Mouse (Mus musculus): ENCODE data around the gene Nfib.
"Not testable (repeated sequence)": the region's sequence is repeated elsewhere in the genome, so short reads cannot be mapped to it uniquely, and the experiment has no call there.

Gene Nfib

DNA sequence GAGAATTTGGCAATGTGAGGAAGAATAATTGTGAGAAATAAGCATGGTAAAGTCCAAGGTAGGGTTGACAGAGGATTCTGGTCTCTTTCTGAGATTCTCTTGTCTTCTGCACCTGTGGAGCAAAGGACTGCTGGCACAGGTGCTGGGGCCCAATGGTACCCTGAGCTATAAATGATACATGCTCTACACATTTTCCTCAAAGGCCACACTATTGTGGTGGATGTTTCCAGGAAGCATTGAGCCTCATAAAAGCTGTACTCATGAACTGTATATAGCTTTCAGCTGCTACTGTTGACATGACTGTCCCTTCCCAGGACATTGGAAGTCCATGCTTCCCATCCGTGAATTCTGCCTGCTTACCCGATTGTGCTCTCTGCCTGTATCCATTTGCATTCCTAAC lies 418.1 kb downstream of the Nfib start:
- no peak for DNase-seq

- DNase-seq, result no peak
Measured at GRCm38 (mm10) chr4:82286931-82287330, 418.6 kb downstream of the Nfib start.

GRCm38 (mm10) chr4:82283536-82283935 lies 422.0 kb downstream of the Nfib start:
- no peak for DNase-seq

DNA sequence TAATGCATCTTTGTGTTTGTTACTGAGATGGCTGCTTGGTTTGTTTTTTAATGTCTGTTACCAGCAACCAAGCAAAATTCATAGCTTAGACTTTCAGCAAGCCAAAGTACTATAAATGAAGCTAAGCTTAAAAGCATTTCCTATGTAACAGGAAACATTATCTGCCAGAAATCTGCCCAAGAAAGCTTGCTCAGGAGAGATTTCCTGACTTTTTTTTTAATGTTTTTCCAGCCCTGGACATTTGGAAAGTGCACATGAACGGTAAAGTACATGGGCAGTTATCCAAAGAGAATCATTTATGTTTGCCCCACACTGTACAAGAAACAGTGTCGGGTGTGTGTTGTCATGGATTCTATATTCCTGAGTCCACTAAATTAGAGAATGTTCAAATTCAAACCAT lies 429.6 kb downstream of the Nfib start:
- DNase-seq, result no peak

DNA sequence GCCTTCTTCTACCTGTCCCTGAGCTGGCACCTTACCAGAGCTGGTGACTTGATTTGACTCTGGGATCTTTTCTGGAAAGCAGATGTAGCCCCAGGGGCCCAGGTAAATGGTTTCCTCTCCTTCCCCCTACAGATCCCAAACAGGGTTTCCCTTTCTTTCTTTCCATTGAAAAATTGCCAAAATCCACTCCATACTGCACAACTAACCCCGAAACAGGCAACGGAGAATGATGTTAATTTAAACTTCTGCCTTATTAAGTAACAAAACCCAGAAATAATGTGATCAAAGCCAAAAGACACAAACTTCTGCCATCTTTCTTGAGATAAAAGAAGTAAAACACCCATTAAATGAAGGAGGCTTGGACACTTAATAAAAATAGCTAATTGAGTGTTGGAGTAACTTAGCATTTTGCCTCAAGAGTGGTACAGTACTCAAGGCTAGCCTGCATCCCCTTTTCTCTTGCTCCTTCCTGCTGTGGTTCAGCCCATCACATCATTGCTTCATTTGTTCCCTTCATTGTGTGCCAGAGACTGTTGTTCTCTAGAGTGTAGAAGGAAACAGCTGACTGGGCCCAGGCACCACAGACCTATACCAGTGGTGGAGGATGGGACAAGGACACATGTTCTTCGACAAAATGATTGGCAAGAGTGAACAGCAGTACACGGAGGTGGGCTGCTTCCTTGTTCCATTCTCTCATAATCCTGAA lies 432.3 kb downstream of the Nfib start:
- DNase-seq, result no peak

DNA sequence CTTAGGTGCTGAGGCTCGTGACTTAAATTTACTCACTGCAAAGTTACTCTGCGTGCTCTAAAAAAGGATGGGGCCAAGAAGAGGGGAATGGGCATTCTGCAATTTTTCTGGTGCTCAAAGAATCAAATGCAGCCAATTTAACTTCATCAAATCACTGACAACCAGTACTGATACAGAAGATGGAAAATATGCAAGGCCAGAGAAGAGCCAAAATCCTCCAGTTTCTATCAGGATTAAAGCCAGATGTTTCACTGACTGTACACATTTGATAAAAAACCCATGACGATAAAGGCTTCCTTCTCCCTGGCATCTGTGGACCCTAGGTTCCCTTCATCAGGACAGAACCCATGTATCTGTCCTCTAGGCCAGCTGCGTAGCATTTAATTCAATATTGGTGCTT lies 433.5 kb downstream of the Nfib start:
- DNase-seq, result no peak

DNA sequence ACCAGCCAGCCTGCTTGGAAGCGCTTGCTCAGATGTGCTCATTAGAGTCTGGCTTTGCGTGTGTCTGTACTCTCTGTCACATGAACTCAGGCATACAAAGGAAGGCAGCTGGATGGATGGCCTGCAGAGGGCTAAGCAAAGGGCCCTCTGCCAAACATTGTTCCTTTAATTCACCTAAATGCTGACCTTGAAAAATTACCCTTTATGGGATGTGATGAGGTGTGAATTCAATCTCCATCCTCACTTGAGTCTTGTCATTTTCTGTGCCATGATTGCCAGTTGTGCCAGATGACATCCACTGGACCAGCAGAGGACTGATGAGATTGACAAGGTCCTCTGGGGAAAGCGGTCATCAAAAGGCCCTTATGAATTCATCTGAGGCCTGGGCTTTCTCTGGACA lies 434.0 kb downstream of the Nfib start:
- no peak for DNase-seq

GRCm38 (mm10) chr4:82267832-82268778 lies 437.4 kb downstream of the Nfib start:
- DNase-seq, result no peak

DNA sequence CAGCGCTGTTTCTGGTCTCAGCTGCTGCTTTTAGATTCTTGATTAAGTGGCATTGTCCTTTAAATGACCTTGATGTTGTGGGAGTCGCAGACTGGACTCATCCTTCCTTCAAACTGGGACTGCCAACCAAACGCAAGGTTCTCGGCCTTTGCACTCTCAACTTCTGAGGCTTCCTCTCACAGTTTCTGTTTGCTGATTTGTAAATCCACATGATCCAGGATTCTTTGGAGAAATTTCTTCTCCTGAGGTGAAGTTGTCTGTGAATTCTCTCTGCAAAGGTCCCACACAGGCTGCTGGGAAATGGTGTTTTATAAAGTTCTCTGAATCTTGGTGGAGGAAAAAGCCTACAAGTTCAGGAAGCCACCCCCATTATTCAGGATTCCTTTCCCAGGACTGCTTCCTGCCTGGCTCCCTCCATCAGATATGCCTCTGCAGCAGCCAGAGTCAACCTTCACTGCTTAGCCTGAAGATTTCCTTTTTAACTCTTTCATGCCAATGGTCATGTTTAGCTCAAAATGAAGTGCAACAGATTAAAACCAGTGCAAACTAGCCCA lies 439.4 kb downstream of the Nfib start:
- no peak for DNase-seq

GRCm38 (mm10) chr4:82258545-82258944 lies 447.0 kb downstream of the Nfib start:
- not testable (repeated sequence) for DNase-seq

GRCm38 (mm10) chr4:82252054-82252453 lies 453.5 kb downstream of the Nfib start:
- DNase-seq, result no peak

DNA sequence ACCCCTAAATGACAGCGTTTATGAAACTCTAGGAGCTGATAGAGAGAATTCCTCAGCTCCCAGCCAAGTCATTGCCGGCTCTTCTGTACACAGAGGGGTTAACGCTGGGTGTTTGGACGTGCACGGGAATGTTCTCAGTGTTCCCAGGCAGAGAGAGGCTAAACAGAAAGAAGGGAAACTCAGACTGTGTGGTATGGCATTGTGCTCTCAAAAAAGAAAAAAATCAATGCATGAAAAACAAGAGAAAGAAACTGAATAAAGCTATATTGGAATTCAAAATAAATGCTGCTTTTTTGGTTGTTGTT lies 455.2 kb downstream of the Nfib start:
- no peak for DNase-seq

DNA sequence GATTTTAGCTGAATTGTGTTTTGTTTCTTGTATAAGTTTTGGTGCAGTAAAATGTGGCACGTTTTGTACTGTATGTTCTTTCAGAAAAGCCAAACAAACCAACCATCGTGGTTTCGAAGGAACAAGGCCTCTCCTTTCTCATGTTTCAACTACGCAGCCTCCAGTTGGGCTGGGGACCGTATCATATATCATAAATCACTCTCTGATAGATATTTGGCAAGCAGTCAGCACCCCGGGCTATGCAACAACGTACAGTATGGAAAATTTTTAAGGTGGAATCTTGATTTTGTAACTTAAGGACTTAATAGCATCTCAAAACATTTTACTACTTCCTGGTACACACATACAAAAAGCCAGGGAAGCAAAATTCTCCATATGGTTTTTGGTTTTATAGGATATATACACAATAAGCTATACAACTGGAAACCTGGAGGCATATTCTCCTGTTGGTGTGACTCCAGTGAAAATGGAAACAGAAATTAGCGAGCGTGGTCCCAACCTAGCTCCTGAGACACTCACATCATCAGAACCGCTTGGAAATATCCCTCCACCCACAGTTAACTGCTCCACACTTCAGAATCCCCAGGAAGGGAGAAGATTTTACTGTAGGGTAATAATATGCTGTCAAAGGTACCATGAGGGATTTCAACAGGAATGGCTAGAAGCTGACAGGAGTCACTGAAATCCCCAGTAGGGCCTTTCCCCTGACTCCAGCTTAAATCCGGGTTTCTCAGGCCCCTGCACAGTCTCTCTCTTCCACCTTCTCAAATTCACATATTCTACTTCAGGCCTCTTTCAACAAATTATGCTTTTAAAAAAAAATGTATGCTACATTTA lies 455.8 kb downstream of the Nfib start:
- no peak for DNase-seq

DNA sequence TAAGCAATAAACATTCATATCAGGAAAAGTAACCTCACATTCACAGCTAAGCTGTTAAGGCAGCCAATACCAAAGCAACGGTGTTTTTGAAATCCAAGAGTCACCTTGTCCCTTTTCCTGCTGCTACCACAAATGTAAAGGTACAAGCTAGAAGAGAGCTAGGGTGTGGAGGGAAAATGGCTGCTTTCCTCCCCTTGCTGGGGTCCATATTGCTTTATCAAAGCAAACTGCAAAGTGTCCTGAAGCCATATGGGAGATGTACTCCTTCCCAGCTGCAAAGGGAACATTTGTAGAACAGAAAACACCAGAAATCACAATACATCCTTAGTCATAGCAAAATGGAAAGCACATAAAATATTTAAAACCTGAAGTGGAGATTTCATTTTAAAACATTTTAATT lies 456.6 kb downstream of the Nfib start:
- no peak for DNase-seq

DNA sequence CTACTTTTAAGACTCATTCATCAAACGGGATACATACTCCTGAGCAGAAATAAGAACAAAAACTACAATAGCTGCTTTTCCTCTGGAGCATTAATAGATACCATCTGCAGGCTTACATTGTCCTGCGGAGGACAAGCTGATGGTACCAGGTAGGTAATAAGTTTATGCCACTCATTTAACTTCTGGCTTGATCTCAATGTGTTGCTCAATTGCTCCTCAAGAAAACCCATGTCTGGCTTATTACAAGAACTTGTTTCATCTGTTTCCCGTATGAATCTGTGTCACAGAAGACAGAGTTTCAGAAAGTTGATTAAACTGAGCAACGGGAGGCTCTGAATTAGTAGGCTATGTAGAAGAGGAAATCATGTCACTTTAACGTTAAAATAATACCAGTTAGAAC lies 457.5 kb downstream of the Nfib start:
- DNase-seq, result no peak

- no peak for DNase-seq
Measured at GRCm38 (mm10) chr4:82246290-82246689, 459.3 kb downstream of the Nfib start.
